Mouse (Mus musculus) embryonic facial prominence, embryonic 10.5 days (tissue): ENCODE measurements at regions not wholly inside any gene's neighbourhood (a gene's known extent, or its start where the extent isn't known, plus 50 kb on each side); places are given as distances from the start of the nearest gene placed in this dataset.

Experiments
- DNase-seq: peaks from one replicate; pipeline ENCODE4 v3.0.0-alpha.2; 2017; ENCODE audit warnings: low spot score
- H3K27ac ChIP-seq: fragments of 300-500 bp; sonication (generic); replicated peaks from 2 replicates; pipeline ENCODE4 v1.5.1; 2016; ENCODE audit warnings: mild to moderate bottlenecking
- H3K27me3 ChIP-seq: fragments of 300-500 bp; sonication (generic); replicated peaks from 2 replicates; pipeline ENCODE4 v1.6.1; 2016; ENCODE audit warnings: low read depth, mild to moderate bottlenecking; ENCODE audit not compliant: poor library complexity, severe bottlenecking
- H3K36me3 ChIP-seq: fragments of 300-500 bp; sonication (generic); replicated peaks from 2 replicates; pipeline ENCODE4 v1.6.1; 2016; ENCODE audit warnings: mild to moderate bottlenecking, moderate library complexity
- H3K4me1 ChIP-seq: fragments of 300-500 bp; sonication (generic); 2 replicates; pipeline ENCODE4 v1.6.1; 2016
- H3K4me3 ChIP-seq: fragments of 300-500 bp; sonication (generic); 2 replicates; pipeline ENCODE4 v1.5.1; 2016; ENCODE audit warnings: mild to moderate bottlenecking, moderate library complexity
- H3K9me3 ChIP-seq: fragments of 300-500 bp; sonication (generic); 2 replicates; pipeline ENCODE4 v1.6.1; 2016; ENCODE audit warnings: mild to moderate bottlenecking
- WGBS: fragments of 180-500 bp; shearing (Covaris S2); methylation state at CpG from one replicate; pipeline ENCODE4 v1.1.7; 2016; 5-methylcytosine and 5-hydroxymethylcytosine counted together

GRCm38 (mm10) chr10:31009955-31010254 lies 167.3 kb upstream of the Hey2 start:
- Histone ChIP-seq H3K27me3 (no peaks in the 10 kb centered on the region), H3K27ac (no peak overlapping the region), H3K4me3 (no peak overlapping the region), H3K4me1 (peaks cover 10% of the 10 kb centered on the region; the same call in 1 of the 2 replicates), H3K9me3 (no peaks in the 10 kb centered on the region), H3K36me3 (no peaks in the 10 kb centered on the region)
- DNase-seq, result no peak
- 81% methylated on average over 1 of the region's 1 CpGs for WGBS

DNA sequence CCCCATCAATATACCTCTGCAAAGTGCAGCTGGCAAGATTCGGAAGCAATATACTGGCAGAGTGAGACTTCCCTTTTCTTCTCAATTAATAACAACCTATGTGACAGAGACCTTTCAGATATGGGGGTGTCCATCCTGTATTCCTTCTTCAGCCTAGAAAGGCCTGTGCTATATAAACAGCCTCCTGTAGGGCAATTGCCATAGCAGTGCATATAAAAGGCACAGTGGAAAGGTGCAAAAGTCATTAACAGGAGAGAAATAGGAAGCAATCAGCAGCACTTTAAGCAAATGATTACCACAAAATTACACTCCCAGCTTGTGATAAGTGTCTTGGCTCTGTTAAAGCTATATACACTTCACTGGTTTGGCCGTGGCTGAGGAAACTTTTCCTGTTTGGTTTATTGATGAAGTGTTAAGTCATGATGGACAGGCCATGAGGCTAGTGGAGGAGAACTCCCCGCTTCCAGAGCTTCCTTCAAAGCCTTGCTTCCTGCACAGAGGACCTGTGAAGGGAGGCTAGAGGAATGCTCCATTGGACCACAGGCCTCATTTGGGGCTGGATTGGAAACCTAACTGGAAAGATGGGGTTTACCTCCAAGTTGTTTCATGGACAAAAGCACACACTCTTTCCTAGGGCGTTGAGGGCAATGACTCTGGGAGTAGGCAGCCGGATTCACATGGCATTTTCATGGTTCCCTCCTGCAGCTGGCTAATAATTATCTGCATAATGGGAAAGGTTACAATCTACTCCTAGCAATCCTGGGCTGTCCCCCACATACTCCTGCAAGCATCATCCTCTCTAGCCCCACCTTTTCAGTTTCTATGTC lies 166.7 kb upstream of the Hey2 start:
- H3K27ac ChIP-seq, result no peak overlapping the region
- H3K36me3 ChIP-seq, result no peaks in the 10 kb centered on the region
- H3K4me1 ChIP-seq, result peaks cover 10% of the 10 kb centered on the region; the same call in 1 of the 2 replicates
- 83% methylated on average over 5 of the region's 5 CpGs for WGBS
- H3K27me3 ChIP-seq, result no peaks in the 10 kb centered on the region
- no peaks in the 10 kb centered on the region for H3K9me3 ChIP-seq
- no peak for DNase-seq
- no peak overlapping the region for H3K4me3 ChIP-seq

- Histone ChIP-seq H3K27ac (no peak overlapping the region), H3K9me3 (no peaks in the 10 kb centered on the region), H3K4me1 (no peaks in the 10 kb centered on the region), H3K36me3 (no peaks in the 10 kb centered on the region), H3K27me3 (no peaks in the 10 kb centered on the region), H3K4me3 (no peak overlapping the region)
- no peak for DNase-seq
- whole genome bisulfite sequencing, result 63% methylated on average over 12 of the region's 12 CpGs
These were observed 155.8 kb upstream of the Hey2 start for GRCm38 (mm10) chr10:30998163-30998944.

DNA sequence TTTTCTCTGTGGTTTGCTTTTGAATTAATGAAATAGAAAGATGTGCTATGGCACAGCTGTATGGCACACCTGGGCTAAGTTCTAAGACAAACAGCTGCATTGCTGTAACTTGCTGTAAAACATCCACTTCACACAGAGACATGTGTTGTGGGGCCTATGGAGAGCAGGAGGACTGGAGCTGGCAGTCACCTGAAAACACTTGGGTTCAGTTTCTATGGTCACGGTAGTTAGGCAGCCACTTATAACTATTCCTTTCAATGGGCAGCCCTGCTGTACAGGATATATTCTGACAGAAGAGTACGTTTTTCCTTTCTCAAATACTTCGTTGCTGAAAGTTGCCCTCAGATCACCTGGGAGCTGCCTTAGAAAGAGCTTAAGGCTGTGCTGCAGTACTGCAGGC lies 149.6 kb upstream of the Hey2 start:
- no peaks in the 10 kb centered on the region for H3K27me3 ChIP-seq
- no peak overlapping the region for H3K4me3 ChIP-seq
- DNase-seq, result no peak
- WGBS, result 83% methylated on average over 3 of the region's 3 CpGs
- H3K27ac ChIP-seq, result no peak overlapping the region
- H3K36me3 ChIP-seq, result no peaks in the 10 kb centered on the region
- 0 out of 2 replicates have a peak, but pooled peaks cover 4% of the 10 kb centered on the region for H3K9me3 ChIP-seq
- no peaks in the 10 kb centered on the region for H3K4me1 ChIP-seq

DNA sequence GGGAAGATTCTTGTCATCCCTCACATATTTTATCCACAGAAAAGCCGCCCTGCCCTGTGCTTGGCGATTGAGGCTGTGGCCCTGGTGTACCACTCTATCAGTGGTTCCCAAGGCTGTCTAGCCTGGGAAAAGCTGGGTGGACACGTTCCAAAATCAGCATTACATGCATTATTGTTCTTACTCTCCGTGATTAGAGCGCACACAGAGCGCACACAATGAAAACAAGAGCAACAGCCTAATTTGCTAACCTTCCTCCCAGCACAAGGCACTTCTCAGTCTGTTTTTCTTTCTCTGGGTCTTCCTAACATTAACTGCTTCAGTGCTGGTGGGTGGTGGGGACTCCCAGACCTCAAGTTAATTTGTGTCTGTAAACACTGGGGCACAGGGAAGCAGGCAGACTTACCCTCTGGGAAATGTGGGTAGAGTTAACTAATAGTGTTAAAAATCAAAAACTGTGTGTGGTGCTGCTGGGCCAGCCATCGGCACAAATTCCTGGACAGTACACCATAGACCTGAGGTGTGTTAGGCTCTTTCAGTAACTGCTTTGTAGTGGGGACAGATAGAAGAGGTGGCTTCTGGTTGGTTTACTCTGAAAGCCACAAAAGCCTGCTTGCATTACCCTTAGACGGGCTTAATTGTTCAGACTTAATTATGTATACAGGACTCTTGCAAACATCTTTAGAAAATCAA lies 137.8 kb upstream of the Hey2 start:
- peak; percentile 43 for DNase-seq
- Histone ChIP-seq H3K27me3 (no peaks in the 10 kb centered on the region), H3K9me3 (no peaks in the 10 kb centered on the region), H3K4me3 (peak overlapping the region; percentile 47), H3K27ac (peak overlapping the region; percentile 80), H3K36me3 (no peaks in the 10 kb centered on the region), H3K4me1 (peaks cover 14% of the 10 kb centered on the region)
- 4% methylated on average over 8 of the region's 8 CpGs for WGBS

GRCm38 (mm10) chr10:30979766-30980165 lies 137.2 kb upstream of the Hey2 start:
- H3K27me3 ChIP-seq, result no peaks in the 10 kb centered on the region
- no peaks in the 10 kb centered on the region for H3K36me3 ChIP-seq
- H3K4me3 ChIP-seq, result peak overlapping the region; percentile 47
- peak overlapping the region; percentile 80 for H3K27ac ChIP-seq
- DNase-seq, result no peak
- 12% methylated on average over 3 of the region's 3 CpGs for WGBS
- H3K9me3 ChIP-seq, result no peaks in the 10 kb centered on the region
- H3K4me1 ChIP-seq, result peaks cover 14% of the 10 kb centered on the region

GRCm38 (mm10) chr10:30966176-30966575 lies 123.6 kb upstream of the Hey2 start:
- Histone ChIP-seq H3K27me3 (no peaks in the 10 kb centered on the region), H3K4me1 (no peaks in the 10 kb centered on the region), H3K4me3 (no peak overlapping the region), H3K9me3 (no peaks in the 10 kb centered on the region), H3K27ac (no peak overlapping the region), H3K36me3 (no peaks in the 10 kb centered on the region)
- 94% methylated on average over 1 of the region's 1 CpGs for WGBS
- no peak for DNase-seq

DNA sequence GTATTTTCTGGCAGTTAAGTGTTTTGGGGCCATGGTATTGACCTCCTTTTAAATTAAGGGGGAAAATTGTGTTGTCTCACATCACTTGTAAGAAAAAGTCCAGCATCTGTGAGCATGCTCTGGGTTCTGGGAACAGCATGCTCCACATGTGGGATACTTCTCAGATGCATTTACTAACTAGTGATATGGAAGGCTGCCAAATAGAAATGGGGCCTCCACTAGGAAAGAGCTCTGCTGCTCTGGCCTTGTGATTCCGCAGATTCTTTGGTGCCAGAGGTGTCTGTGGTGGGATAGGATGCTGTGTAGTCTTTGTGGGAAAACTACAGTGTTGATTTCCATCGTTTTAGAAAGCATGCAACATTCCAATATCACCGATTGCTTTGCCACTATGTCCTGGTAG lies 111.2 kb upstream of the Hey2 start:
- Histone ChIP-seq H3K9me3 (no peaks in the 10 kb centered on the region), H3K27me3 (no peaks in the 10 kb centered on the region), H3K36me3 (no peaks in the 10 kb centered on the region), H3K4me1 (0 out of 2 replicates have a peak, but pooled peaks cover 2% of the 10 kb centered on the region), H3K27ac (no peak overlapping the region), H3K4me3 (no peak overlapping the region)
- DNase-seq, result no peak
- WGBS, result 87% methylated on average over 3 of the region's 3 CpGs

DNA sequence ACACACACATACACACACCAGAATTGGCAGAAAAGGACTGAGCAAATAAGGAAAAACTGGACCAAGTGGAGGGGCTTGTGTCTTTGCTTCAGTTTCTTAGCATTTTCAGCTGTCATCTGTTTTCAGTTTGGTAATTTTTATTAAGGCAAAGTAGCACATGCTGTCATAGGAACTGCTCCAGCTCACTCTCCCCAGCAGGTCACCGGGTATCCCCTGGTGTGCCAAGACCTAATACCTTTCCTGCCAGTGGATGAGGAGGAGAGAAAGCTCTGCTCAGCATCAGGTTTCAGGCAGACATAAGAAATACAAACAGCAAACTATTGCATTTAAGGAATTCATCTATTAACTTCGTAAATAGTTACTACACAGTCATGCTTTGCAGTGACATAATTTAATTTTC lies 109.8 kb upstream of the Hey2 start:
- H3K4me1 ChIP-seq, result 0 out of 2 replicates have a peak, but pooled peaks cover 2% of the 10 kb centered on the region
- WGBS, result 46% methylated on average over 2 of the region's 2 CpGs
- H3K36me3 ChIP-seq, result no peaks in the 10 kb centered on the region
- H3K4me3 ChIP-seq, result no peak overlapping the region
- no peak overlapping the region for H3K27ac ChIP-seq
- DNase-seq, result no peak
- no peaks in the 10 kb centered on the region for H3K27me3 ChIP-seq
- no peaks in the 10 kb centered on the region for H3K9me3 ChIP-seq

GRCm38 (mm10) chr10:30946601-30947000 lies 104.0 kb upstream of the Hey2 start:
- Histone ChIP-seq H3K27ac (no peak overlapping the region), H3K4me3 (no peak overlapping the region), H3K36me3 (no peaks in the 10 kb centered on the region), H3K9me3 (no peaks in the 10 kb centered on the region), H3K4me1 (no peaks in the 10 kb centered on the region), H3K27me3 (no peaks in the 10 kb centered on the region)
- WGBS, result 89% methylated on average over 4 of the region's 4 CpGs
- DNase-seq, result no peak

DNA sequence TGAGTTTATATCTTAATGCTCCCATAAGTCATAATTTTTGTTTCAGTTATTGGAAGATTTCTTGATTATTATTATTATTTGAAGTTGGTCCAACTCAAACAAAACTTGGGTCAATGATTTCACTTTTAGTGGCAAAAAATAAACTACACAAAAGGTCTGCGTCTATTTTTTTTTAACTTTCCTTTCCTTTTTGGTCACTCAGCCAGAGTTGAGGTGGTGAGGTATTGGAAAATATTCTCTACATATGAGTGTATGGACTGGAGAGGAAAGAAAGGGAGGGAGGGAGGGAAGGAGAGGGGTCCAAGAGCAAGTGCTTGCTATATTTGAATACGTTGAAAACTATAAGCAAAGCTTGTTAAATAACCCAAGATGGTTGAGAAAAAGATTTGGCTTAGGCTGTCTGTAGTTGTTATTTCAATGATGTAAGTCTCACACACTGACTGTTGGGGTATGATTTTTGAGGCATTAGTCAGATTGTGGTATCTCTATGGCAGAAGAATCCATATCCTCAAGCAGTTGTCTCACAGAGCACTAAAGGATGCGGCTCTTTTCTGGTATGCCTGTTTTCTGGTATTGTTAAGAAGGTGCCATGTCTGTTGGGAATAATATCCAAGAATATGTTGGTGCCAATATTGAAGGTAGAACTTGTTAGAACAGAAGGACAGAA lies 75.9 kb upstream of the Hey2 start:
- WGBS, result 92% methylated on average over 3 of the region's 3 CpGs
- DNase-seq, result no peak
- no peaks in the 10 kb centered on the region for H3K9me3 ChIP-seq

GRCm38 (mm10) chr10:30893771-30894170 lies 51.2 kb upstream of the Hey2 start:
- Histone ChIP-seq H3K4me3 (no peak overlapping the region), H3K27ac (no peak overlapping the region), H3K4me1 (0 out of 2 replicates have a peak, but pooled peaks cover 4% of the 10 kb centered on the region), H3K27me3 (no peaks in the 10 kb centered on the region), H3K9me3 (no peaks in the 10 kb centered on the region), H3K36me3 (no peaks in the 10 kb centered on the region)
- 40% methylated on average over 3 of the region's 3 CpGs for WGBS
- DNase-seq, result no peak

More for the DNA sequence above, 75.9 kb upstream of the Hey2 start:
- Histone ChIP-seq H3K36me3 (no peaks in the 10 kb centered on the region), H3K4me1 (no peaks in the 10 kb centered on the region), H3K27me3 (no peaks in the 10 kb centered on the region), H3K4me3 (no peak overlapping the region), H3K27ac (no peak overlapping the region)
